Mouse (Mus musculus): ENCODE data around the gene Pp2d1.

DNA sequence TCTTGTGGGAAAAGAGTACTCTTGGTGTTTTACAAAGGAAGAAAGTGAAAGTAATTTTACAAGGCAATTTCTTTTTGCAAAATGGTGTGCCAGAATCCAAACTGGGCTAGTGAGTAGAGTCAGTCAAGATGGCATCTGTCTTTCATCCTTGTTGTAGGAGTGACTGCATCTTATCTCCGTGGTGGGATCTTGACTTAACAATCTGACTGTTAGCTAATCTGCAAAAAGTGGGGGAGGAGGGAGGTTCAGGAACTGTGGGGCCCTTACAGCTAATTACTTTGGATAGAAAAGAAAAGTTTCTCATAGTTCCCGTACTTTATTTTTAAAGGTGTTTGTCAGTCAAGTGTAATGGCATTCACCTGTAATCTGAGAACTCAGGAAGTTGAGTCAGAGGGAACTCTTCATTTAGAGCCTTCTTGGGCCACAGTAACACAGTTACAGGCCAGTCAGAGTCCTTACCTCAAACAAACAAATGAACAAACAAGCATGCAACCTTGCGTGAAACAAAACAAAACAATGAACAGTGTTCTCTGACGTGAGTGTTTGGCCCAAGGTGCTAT, 42.9 kb upstream of the Pp2d1 start:
- TF ChIP-seq POLR2A (IDR thresholded peaks at IDR 0.05; ENCODE audit: low read depth, low read length), result no peak
- TF ChIP-seq CTCF (IDR thresholded peaks at IDR 0.05; ENCODE audit: extremely low read depth, insufficient read depth, insufficient read length, insufficient replicate concordance), result no peak
